Mouse (Mus musculus) E14TG2a.4 (cell line): ENCODE data around the gene Cort.

Source experiments
- CTCF ChIP-seq: conservative IDR thresholded peaks from 2 replicates; pipeline ENCODE4 v1.5.1; 2014; ENCODE audit warnings: low read length
- NANOG ChIP-seq: IDR thresholded peaks from 2 replicates; pipeline ENCODE4 v1.6.1; 2014; ENCODE audit warnings: borderline replicate concordance, low read length, mixed read lengths
- POU5F1 ChIP-seq: IDR thresholded peaks from 2 replicates; pipeline ENCODE4 v1.6.1; 2014; ENCODE audit warnings: low read length, borderline replicate concordance

GRCm38 (mm10) chr4:149154859-149155258 lies 28.3 kb upstream of the Cort start:
- TF ChIP-seq CTCF (peak; percentile 22), POU5F1 (no peak), NANOG (no peak)
